Mouse (Mus musculus): ENCODE measurements around the gene Atp13a2.
A peak's percentile ranks its signal among the peaks of the same experiment; 100 is the strongest.

Gene Atp13a2

DNA sequence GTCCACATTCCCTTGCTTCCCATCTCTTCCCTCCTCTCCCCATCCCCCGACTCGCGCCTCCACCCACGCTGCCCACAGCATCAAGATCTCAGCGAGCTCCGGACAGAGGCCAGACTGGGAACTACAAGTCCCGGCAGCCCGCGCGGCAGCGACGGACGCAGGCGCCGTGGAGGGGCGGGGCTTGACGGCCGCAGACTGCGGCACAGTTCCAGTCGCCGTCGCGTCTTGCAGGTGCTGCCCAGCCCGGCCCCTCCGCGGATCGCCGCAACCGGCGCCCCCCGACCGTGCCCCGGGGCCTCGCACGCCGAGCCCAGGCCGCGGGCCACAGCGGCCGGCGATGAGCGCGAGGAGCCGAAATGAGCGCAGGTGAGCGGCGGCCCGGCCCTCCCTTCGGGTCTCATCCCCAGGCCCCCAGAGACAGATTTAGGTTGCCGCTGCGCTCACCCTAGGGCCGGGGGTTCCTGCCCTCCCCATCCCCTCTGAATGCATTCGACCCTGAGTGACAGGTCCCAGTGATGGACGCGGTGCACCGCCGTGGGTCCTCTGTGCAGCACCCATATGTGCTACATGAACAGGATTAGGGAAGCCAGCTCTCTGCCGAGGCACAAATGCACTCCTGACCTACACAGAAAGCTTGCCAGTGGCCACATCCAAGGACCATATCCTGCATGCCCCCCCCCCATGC, at the start of gene Atp13a2:
TSS of gene Atp13a2 (plus strand) at position 163 of the 685 bp plus-strand sequence.
- DNase-seq (ENCODE audit: low spot score in 2 of 2), result peak; percentile 70 to 80

DNA sequence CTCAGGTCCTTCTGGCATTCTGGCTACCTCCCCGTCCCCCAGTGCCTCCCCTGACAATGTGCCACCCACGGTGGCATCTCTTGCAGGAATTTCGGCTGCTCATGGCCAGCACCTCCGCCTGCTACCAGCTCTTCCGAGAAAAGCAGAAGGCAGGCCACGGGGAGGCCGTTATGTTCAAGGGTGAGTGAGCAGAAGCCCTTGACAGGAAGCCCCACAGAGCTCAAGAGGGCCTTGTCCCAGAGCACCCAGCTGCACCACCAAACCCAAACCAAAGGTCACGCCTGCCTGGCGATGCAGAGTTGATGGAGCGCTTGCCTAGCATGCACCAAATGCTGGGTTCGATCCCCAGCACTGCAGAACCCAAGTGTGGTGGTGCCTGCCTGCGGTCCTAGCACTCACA, 42.3 kb upstream of the Atp13a2 start:
- DNase-seq (ENCODE audit: low spot score in 2 of 2), result peak; percentile 58 to 69

DNA sequence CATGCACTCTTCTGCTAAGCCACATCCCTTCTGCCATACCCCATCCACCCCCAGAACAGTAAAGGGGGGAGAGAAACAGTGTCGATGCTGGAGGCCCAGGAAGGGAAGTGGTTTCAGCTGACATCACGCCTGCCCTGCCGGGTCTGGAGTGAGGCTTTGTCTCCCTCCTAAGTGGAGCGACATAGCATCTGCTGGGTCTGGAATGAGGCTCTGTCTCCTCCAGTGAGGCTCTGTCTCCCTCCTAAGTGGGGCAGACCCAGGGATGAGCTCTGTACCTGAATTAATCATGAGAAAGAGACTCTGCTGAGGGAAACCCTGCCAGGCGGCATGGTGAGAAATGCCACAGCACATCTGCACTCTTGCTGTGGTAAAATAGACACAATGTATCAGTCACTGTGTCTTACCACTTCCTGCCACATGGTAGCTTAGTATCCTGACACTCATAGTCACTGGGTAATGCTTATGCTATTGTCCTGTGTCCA, 41.7 kb upstream of the Atp13a2 start:
- DNase-seq (ENCODE audit: low spot score in 2 of 2), result peak; percentile 87 to 93

DNA sequence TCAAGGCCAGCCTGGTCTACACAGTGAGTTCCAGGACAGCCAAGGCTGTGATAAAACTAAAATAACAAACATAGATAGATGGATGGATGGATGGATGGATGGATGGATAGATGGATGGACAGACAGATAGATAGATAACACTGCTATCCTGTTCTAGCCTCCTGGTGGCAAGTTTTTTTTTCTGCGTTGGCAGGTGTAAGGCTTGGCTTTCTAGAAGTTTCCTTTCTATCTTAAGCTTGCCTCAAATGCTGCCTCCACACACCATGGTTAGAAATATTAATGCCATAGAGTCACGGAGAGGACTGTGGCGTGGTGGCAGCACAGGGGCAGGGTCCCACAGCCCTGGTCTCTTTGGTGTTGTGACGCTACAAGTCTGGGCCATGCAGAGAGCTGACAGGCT, 41.1 kb upstream of the Atp13a2 start:
- DNase-seq (ENCODE audit: low spot score in 2 of 2), result no peak

DNA sequence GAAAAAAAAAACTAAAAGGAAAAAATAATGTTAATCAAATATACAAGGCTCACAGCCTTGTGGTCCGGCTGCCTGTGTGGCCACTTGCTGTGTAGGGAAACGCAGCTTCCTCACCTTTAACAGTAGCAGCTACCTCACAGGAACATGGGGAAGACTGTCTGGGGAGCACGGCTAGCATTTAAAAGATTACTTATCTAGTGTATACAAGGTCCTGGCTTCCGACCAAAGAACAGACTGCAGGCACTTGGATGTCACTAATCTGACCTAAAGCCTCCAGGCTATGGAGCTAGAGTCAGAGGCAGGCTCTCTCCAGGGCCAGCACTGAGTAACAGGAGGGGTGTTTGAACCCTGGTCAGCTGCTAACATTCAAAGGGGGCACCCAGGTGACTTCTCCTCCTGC, 40.6 kb upstream of the Atp13a2 start:
- no peak for DNase-seq (ENCODE audit: low spot score in 2 of 2)

DNA sequence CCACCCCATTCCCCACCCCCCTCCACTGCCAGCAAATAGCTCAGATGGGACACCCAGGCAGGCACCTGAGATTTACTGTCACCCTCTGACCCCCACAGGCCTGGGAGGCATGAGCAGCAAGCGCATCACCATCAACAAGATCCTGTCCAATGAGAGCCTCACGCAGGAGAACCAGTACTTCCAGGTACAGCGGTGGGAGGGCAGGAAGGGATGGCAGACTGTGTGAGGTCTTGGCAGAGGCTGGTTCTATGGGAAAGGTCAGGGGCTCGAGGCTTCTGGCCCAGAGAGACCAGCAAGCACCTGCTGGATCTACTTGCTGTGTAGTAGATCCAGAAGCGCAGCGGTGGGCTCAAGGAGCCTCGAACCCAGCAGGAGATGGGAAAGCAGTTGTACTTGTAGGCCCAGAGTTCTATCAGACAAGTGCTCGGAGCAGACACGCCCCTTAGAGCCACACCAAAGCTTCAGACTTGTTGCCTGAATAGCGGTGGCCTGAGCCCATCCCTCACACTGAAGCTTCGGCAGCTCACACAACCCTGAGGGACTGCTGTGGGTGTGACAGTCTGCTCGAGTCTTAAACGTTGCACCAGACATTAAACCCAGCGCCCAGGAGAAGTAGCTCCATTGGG, 40.0 kb upstream of the Atp13a2 start:
- peak in 1 of 2 experiments; percentile 38 for DNase-seq (ENCODE audit: low spot score in 2 of 2)

DNA sequence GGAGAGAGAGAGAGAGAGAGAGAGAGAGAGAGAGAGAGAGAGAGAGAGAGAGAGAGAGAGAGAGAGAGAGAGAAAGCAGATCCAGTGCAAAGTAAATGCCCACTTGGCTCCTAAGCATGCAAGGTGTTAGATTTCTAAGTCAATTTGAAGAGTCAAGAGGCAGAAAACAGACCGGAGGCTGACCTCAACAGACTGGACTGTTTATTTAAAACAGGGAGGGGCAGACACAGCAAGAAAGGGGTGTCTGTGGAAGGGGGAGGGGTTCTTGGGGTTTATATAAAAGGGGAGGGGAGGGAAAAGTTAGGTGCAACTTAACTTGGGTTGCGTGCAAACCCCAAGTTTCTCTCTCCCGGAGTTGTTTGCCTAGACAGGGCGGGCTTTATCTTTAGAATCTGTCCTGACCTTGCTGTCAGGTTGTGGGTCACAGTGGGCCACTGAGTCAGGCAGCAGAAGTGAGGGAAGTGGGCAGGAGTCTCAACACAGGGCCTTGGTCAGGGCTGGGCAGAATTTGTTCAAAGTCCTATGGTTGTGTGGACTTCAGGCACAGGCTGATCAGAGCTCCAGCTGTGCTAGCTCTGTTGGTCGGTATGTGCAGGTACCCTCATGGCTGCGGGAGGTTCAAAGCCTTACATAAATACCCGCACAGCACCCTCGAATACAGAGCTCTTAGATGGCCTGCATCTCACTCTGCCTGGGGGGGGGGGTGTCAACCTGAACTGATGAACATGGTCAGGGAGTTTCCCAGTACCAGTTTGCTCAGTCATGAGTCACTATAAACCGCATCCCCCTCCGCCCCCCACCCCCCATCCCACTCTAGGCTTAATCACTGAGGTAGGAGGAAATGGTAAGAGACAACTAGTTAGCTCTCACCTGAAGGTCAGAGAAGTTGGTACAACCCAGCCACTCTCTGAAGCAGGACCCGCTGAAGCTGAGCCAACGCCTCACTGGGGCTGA, 38.9 kb upstream of the Atp13a2 start:
- peak; percentile 64 to 82 for DNase-seq (ENCODE audit: low spot score in 2 of 2)

DNA sequence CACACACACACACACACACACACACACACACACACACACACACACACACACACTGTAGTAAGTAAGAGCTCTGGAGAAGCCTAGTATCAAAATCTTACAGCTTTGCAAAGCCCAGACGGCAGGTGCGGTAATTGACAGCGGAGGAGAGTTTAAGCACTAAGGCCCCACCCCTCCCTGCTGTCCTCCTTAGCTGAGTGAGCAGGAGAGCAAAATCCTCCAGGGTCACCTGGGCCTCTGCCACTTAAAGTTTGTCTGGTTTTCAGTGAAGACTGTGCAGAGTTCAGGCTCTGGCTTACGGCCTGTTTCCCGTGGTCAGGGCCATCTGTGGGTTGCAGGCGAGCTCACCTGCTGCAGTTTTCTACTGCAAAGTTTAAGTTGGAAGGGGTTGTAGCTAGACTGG, 38.2 kb upstream of the Atp13a2 start:
- DNase-seq (ENCODE audit: low spot score in 2 of 2), result no peak

DNA sequence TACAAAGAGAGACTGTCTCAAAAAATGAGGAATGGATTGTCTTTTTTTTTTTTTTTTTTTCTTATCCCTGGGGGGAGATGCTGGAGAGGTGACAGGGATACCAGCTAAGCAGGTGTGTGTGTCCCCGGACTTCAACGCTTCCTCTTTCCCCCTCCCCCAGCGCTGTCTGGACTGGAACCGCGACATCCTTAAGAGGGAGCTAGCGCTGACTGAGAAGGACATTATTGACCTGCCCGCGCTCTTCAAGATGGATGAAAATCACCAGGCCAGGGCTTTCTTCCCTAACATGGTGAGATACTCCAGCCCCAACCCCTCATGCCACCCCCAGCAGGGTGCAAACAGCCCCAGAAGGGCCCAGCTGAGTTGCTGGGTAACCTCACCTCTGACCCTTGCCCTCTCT, 37.6 kb upstream of the Atp13a2 start:
- no peak for DNase-seq (ENCODE audit: low spot score in 2 of 2)

DNA sequence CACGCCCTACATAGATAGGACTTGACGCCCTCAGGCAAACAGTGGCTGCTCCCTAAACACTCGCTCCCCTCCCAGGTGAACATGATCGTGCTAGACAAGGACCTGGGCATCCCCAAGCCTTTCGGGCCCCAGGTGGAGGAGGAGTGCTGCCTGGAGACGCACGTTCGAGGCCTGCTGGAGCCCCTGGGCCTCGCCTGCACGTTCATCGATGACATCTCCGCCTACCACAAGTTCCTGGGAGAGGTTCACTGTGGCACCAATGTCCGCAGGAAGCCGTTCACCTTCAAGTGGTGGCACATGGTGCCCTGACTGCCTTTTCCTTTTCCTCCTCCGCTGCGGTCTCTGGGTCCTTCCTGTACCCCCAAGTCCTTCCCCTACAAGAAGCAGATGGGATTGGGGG, 37.1 kb upstream of the Atp13a2 start:
- DNase-seq (ENCODE audit: low spot score in 2 of 2), result no peak

DNA sequence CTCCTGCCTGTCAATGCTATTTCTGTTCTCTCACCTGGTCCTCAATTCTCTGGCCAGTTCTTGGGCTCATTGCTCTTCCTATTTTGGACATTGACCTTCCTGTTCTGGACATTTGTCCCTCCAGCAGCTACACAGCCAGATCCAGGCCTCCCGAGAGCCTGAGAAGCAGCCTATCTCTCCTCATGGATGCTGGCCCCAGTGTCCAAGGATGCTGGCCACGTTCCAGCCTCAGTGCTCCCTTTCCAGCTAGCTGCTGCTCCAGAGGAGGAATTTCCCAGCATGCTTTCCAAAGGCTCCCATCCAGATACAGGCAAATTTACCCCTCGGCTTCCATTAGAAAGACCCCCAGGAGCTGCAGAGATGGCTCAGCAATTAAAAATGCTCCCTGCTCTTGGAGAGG, 36.1 kb upstream of the Atp13a2 start:
- DNase-seq (ENCODE audit: low spot score in 2 of 2), result no peak

DNA sequence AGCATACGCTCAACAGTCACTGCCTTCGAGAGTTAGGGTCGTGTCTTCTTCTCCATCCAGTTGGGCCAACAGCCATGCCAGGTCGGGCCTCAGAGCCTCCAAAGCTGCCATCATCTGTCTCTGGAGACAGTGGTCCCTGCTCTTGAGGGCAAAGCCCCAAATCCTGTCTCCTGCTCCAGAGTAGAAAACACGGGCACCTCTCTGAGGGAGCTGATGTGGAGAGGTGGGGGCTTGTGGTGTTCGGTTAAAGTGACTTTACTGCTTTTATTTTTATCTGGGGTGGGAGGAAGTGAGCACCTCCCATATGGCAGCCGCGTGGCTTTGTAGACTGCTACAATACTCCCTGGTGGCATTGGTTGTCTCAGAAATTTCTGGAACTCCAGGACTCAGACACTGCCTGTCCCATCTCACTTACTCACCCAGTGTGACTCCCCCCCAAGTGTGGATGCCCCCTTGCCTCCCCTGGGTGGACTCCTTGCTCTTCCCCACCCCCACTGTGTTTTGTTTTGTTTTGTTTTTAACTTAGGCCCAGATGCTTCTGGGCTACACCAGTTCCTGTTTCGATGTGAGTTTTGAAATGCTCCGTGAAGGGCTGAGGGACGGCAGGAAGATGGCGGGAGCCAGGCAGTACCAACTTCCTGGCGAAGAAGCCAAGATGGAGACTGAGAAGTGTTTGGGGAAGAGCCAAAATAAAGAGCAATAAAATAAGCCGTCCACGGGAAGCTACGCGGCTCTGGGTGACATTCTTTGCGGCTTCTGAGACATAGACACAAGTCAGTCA, 34.6 kb upstream of the Atp13a2 start:
- DNase-seq (ENCODE audit: low spot score in 2 of 2), result peak; percentile 82 to 87

DNA sequence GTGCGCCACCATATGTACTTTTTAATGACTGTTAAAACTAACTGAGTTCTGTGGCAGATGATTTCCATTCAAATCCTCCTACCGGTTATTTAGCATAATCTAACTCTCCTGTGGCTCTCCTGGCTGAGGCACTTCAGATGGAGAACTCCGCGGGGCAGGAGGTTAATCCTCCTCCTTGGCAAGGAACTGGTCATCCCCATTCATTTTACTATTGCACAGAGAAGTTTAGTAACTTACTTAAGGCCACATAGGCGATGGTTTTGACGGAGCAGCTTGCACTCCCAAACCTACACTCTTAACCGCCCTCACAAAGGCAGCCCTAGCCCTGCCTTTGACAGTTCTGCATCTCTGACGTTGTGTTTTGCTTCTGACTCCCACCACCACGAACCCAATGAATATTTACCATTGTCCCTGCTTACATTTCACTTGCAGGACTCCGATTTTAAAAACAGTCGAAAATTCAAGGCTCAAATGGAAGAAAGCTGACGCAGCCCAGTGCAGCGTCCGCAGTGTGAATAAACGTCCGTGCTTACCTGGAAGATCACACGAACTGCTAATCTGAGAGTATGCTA, 29.5 kb upstream of the Atp13a2 start:
- no peak for DNase-seq (ENCODE audit: low spot score in 2 of 2)

DNA sequence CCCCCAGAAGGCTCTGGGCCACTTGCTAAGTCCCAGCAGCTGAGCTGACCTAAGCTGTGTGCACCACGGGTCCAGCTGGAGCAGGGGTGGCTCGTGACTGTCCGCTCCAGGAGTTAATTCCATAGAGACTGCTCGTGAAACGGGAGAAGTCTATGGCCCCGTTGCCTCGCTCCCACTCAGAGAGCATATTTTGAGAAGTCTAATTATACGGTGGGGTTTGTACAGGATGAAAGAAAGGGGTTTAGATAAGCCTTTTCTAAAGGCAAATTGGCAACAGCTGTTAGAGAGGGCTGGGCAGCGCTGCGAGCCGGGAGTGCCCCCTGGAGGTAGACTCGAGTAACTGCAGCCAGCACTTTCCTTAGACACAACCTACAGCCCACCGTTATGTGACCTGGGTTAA, 28.9 kb upstream of the Atp13a2 start:
- peak; percentile 79 to 85 for DNase-seq (ENCODE audit: low spot score in 2 of 2)

DNA sequence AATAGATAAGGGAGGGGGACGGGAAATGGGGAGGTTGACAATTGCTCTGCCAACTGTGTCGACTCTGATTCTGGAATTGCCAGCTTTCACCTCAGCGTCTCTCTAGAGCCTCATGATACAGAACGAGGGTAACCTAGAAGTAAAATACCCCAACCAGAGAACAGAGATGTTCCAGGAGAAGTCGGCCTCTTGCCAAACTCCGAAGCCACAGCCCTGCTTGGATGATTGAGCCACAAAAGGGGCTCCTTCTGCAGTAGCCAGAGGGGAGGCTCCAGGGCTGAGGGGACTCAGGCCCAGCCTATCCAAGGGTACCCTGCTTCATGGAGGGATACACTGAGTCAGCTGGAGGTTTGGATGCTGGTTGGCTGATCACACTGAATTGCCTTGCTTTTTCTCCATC, 28.4 kb upstream of the Atp13a2 start:
- DNase-seq (ENCODE audit: low spot score in 2 of 2), result no peak

DNA sequence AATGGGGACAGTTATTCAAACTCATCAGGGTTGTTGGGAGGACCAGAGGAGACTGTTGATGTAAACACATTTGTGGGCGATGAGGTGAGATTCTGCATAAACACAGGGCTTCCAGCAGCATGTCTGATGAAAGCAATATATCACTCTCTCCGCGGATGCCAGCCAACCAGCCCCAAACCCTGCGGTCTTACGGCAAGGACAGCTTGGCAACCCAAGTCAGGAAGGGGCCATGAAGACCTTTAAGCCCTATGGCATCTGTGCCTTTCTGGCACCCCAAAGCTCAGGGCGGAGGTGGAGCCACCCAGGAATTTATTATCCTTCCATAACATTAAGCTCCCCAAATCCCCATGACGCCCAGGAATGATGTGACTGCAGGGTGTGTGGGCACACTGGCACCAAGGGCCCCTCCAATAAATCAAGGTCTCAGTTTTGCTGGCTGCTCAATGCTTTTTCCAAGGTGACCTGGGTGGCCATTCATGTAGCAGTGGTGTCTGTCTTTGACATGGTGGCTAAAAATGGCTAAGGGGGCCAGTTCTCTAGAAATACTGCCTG, 27.5 kb upstream of the Atp13a2 start:
- no peak for DNase-seq (ENCODE audit: low spot score in 2 of 2)

DNA sequence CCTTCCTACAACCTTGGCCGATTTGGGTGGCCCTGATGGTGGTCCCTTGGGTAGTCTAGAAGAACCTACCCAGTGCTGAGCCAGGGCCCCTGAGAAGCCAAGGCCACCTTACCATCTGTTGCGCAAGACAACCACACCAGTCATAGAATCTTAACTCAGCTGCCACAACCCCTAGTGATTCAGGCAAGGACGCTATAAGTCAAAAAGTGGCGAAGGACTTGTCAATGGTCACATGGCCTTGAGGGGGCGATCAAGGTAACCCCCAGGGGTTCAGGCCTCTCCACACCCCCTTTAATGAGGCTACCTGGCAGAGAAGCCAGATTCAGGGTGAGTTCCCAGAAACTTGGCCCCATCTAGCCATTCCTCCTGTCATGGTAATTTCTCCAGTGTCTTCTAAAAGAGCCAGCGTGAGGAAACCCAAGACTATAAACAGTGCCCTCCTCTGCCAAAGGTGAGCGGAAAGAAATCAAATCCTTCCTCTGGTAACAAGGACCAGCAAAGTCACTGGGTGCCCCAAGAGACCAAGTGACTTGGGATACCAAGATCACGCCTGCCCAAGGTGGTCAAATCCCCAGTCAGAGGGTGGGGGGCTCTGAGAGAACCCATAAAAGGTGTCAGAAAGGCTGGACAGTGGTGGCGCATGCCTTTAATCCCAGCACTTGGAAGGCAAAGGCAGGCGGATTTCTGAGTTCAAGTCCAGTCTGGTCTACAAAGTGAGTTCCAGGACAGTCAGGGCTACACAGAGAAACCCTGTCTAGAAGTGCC, 26.8 kb upstream of the Atp13a2 start:
- no peak for DNase-seq (ENCODE audit: low spot score in 2 of 2)

DNA sequence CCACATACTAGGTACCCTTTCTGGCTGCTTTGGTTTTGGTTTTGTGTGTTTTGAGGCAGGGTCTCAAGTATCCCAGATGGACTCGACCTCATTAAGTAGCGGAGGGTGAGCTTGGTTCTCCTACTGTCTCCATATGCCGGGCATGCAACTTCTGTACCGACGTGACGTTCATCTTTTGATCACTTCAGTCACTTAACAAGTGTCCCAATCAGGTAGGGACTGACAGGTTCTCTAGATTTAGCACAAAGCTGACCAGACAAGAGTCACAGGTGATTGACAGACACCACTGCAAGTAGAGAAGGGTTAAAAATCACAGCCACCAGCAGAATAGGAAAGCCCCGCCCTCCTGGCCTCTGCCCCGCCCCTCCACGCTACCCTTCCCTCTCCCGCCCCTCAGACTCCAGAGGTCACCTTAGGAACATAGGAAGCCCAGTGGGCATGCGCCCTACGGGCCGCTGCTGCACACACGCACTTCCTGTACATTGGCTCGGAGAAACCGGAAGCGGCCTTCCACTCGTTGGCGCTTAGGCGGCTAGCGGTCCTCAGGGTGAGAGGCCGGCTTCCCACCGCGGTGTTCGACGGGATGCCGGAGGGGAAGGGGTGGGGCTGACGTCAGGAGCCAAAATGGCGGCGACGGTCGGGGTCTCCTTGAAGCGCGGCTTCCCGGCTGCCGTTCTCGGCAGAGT, 25.7 kb upstream of the Atp13a2 start, which contains the start of gene Sdhb:
TSS of gene Sdhb (plus strand) at position 423 of the 686 bp plus-strand sequence.
- DNase-seq (ENCODE audit: low spot score in 2 of 2), result peak; percentile 94 to 95

DNA sequence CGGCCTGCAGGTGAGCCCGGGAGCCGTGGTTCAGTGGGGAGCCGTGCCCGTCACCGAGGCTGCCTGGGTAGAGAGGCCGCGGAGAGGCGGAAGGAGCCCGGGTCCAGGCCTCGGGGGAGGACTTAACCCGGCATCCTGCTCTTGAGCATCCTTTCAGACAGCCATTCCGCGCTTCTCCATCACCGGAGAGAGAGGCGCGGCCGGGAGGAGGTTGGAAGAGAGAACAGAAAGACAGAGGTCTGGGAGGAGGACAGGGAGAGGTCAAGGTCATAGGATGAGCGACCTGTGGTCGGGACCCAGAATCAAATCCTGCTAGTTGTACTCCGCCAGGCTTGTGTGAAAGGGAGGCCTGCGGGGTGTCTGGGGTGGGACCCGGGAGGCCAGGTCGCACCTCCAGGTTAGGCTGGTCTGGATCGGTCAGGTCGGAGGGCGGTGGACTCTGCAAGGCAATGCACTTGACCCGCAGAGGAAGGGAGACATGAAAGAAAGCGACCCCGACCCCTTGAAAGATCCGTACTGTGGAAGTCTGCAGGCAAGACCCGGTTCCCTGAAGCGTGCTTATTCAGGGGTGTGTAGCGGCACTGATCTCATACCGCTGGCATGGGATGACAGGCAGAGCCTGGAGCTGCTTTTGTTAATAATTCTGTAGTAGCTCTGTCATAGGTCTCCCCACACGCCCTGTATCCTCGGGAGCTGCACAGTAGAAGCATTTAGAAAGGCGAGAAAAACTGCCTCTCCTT, 25.0 kb upstream of the Atp13a2 start:
- DNase-seq (ENCODE audit: low spot score in 2 of 2), result no peak
